12 mouse cellular contexts compared by ENCODE assay signal in the genomic region with DNA sequence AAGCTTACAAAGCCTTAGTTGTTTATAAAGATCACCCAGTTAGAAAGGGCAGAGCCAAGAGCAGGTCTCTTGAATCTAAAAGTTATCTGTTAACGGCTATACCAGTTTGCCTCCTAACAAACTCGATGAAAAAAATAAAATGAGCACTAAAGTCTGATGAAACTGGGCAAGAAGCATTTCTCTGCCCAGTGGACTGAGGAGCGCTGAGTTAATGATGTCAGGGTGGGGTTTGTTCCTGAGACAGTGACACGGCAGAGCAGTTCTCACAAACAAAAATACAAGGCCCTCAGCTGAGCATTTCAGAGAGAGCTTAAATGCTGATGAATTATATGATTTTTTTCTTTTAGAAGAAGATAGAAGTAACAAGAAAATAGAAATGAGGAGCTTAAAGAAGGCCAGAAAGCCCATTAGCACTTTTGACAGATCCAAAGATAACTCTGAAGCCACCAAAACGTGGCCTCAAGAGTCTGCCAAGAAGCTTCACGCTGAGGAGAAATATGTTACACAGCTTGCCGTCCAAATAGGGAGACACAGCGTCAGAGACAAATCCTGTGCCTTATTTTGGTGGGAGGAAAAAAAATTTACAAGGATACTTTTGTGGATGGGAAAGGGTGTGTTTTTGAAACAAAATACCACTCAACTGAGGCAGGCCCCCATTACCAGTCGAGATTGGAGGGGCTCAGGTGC.
DNase-seq lines count a peak whose midpoint lies in the region; TF ChIP-seq lines count a peak whose summit lies in the region.
"Had no signal": no experiment of that assay in that cellular context is flagged by ENCODE, and none has a peak within 500 bp of the region (broad histone marks: within the 10 kb centered on the region; RNA-seq: fewer than 3 reads in every experiment).

No protein-coding gene starts in this region.

- intact Hi-C loops in gastrocnemius, adult 2 months (cut with DNase I), result no loop called here
- intact Hi-C loops in heart, postnatal 10 days (cut with DNase I), result no loop called here

- DNase-seq in gastrocnemius, adult 2 months, result no peak
- DNase-seq in gastrocnemius, adult 8-10 months (ENCODE audit: low spot score in 2 of 2), result no peak
- DNase-seq in Muller cell, postnatal 12 days (ENCODE audit: inconsistent ontology term), result peak; percentile 32
- DNase-seq in cerebellum, adult 11 months, result peak; percentile 63
- DNase-seq in frontal cortex, postnatal 36 days (ENCODE audit: low spot score in 2 of 2), result peak; percentile 34 to 74
- no peak for DNase-seq in adrenal gland, adult 18-20 months (ENCODE audit: low spot score in 2 of 2)
- DNase-seq in heart, postnatal 10 days, result no peak
- DNase-seq: adrenal gland, adult 8-10 months; spleen, adult 18-20 months; thymus, adult 18-20 months had no signal

- 0 out of 2 replicates have a peak overlapping the region, but pooled peaks have one; percentile 16 for H3K27ac ChIP-seq in gastrocnemius, adult 2 months
- H3K27ac ChIP-seq: limb, embryonic 10.5 days; liver, embryonic 15.5 days had no signal

- no peak for TF ChIP-seq CTCF in gastrocnemius, adult 2 months (IDR thresholded peaks at IDR 0.05)

- no peak overlapping the region for H3K4me3 ChIP-seq in gastrocnemius, adult 2 months
- H3K4me3 ChIP-seq: limb, embryonic 10.5 days; liver, embryonic 15.5 days had no signal

Comparison
In these comparisons a context has a peak if more than half of its experiments do, and no peak if none do; other contexts are left out.
1. DNase-seq: peak in Muller cell, postnatal 12 days (single experiment), cerebellum, adult 11 months (single experiment) and frontal cortex, postnatal 36 days (2 of 2); none in gastrocnemius, adult 2 months (single experiment), gastrocnemius, adult 8-10 months (0 of 2), adrenal gland, adult 18-20 months (0 of 2) and heart, postnatal 10 days (0 of 2).